Comparison of ENCODE assay signal across 8 mouse cellular contexts in the genomic region with DNA sequence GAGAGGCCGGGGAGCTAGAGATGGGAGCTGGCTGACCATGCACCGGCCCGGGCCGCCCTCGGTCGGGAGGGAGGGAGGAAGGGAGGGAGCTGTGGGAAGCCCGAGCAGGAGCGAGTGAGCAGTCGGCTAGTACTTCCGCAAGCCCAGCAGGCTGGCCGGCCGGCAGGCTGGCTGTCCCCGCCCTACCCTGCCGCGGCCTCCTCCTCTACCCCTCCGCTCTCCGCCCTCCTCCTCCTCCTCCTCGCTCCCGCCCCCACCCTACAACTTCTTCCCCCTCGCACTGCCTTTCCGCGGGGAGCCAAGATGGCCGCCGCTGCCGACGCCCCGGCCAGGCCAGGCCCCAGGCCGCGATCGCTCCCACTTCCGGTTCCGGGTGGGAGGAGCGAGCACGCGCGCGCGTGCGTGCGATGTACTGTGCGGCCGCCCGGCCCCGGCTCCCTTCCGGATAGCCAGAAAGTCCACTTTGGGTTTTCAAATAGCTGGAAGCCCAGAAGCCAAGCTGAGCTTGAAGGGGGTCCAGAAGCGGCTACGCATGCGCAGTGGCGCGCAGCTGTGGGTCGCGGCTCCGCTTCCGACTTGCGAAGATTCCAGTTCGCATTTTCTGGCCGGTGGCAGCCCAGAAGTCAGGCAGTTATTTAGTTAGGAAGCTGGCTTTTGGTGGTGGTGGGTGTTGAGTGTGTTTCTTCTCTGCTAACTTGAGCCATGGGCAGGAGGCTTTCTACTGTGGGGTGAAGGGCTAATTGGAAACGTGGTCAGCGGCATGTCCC. TPM values are rescaled to one million over a fixed set of nuclear protein-coding genes. Genes with fewer than 3 reads are reported as not detected.
DNase-seq lines count a peak whose midpoint lies in the region; ATAC-seq lines count a peak whose summit lies in the region.

Gene Actr3 (minus strand): TSS at position 359 of the 767 bp plus-strand sequence.

- H3K36me3 ChIP-seq in hindbrain, embryonic 16.5 days (ENCODE audit: control insufficient read depth, insufficient read depth, low read length): no peaks in the 10 kb centered on the region
- no peaks in the 10 kb centered on the region for H3K36me3 ChIP-seq in macrophage (ENCODE audit: inconsistent target)

- DNase-seq in WW6 (ENCODE audit: low read depth, low spot score): peak; percentile 93
- DNase-seq in cerebellum, postnatal 4 days (ENCODE audit: low spot score in 2 of 2): peak; percentile 99 to 100
- peak; percentile 100 for DNase-seq in gastrocnemius, adult 18-20 months (ENCODE audit: low spot score)
- DNase-seq in left cerebral cortex, adult 18-20 months (ENCODE audit: low spot score in 2 of 2): peak; percentile 100
- peak; percentile 99 for DNase-seq in right cerebral cortex, adult 18-20 months
- peak; percentile 99 for DNase-seq in urinary bladder, postnatal 10 days (ENCODE audit: low spot score)

- peaks cover 16% of the 10 kb centered on the region for H3K4me1 ChIP-seq in hindbrain, embryonic 16.5 days (ENCODE audit: control insufficient read depth, insufficient read depth, low read depth, low read length)

- H3K79me2 ChIP-seq in macrophage (ENCODE audit: inconsistent target): peaks cover 55% of the 10 kb centered on the region

- under 1% methylated on average over 34 of the region's 59 CpGs for WGBS in hindbrain, embryonic 16.5 days
- WGBS in macrophage (ENCODE audit: missing documents): 2% methylated on average over 49 of the region's 59 CpGs

- peak within 1 kb of the TSS; percentile 80 for H3K4me3 ChIP-seq in hindbrain, embryonic 16.5 days (ENCODE audit: low read length)
- peak within 1 kb of the TSS; percentile 72 for H3K4me3 ChIP-seq in macrophage (ENCODE audit: inconsistent target)

- peak; percentile 97 for ATAC-seq in hindbrain, embryonic 16.5 days

- H3K9me3 ChIP-seq in hindbrain, embryonic 16.5 days (ENCODE audit: control insufficient read depth, low read length): no peaks in the 10 kb centered on the region

- H3K4me2 ChIP-seq in hindbrain, embryonic 16.5 days (ENCODE audit: low read length): peak within 1 kb of the TSS; percentile 75

- H3K27ac ChIP-seq in hindbrain, embryonic 16.5 days (ENCODE audit: low read depth, low read length): peak within 1 kb of the TSS; percentile 97
- peak within 1 kb of the TSS; percentile 96 for H3K27ac ChIP-seq in macrophage

- peak within 1 kb of the TSS; percentile 91 for H3K9ac ChIP-seq in hindbrain, embryonic 16.5 days (ENCODE audit: low read depth, low read length)

- no peaks in the 10 kb centered on the region for H3K27me3 ChIP-seq in hindbrain, embryonic 16.5 days (replicated peaks; ENCODE audit: control insufficient read depth, insufficient read depth, low read length)

RNA-seq across cellular contexts. Expression of gene Actr3, which starts in this region (rescaled TPM):
- 10 to 100 TPM; 40.0 to 50.8 TPM for total RNA-seq in gastrocnemius, adult 18-20 months (2021)
- polyA plus RNA-seq in hindbrain, embryonic 16.5 days (2015; fragmentation: Nextera tagmentation; extraction: Ambion mirVana): 221 and 232 TPM in 2 replicates
- total RNA-seq in left cerebral cortex, adult 18-20 months (2021): 100 to 1,000 TPM; 232 to 245 TPM
- 1,000 to 10,000 TPM in 15 of 26 experiments, 100 to 1,000 TPM in 11; 551 to 1,238 (median 1,043) TPM for total RNA-seq in macrophage (2018; cell fraction: chromatin; rRNA removed)
- total RNA-seq in macrophage (2018; cell fraction: cytosol; rRNA removed): 1,000 to 10,000 TPM in 2 of 26 experiments, 100 to 1,000 TPM in 24; 758 to 1,101 (median 899) TPM
- total RNA-seq in macrophage (2018; cell fraction: nucleus; rRNA removed): 1,000 to 10,000 TPM in 5 of 26 experiments, 100 to 1,000 TPM in 21; 496 to 1,177 (median 835) TPM
- 655 to 1,117 TPM (median 796 TPM) in 3 replicates for polyA plus RNA-seq in macrophage (2018)

Comparison
In these comparisons a context has a peak if more than half of its experiments do, and no peak if none do; other contexts are left out.
1. Peak in every context shown above with its lines: DNase-seq, ATAC-seq, H3K4me3 ChIP-seq and H3K27ac ChIP-seq.
2. RNA of gene Actr3 (total RNA-seq): 232 to 245 TPM in left cerebral cortex, adult 18-20 months; 40.0 to 50.8 TPM in gastrocnemius, adult 18-20 months; every median in the first group is over 4 times any median in the second.